Mouse (Mus musculus) cerebellum, postnatal 4 days (tissue): ENCODE results near the gene Khnyn.
A peak's percentile ranks its signal among the peaks of the same experiment; 100 is the strongest.

ENCODE experiments used
- DNase-seq, 2 experiments: peaks; one replicate each; pipeline ENCODE4 v3.0.0; 2022; ENCODE audit warnings: low spot score in 2 of 2, mixed read lengths in 1 of 2

Khnyn gene

DNA sequence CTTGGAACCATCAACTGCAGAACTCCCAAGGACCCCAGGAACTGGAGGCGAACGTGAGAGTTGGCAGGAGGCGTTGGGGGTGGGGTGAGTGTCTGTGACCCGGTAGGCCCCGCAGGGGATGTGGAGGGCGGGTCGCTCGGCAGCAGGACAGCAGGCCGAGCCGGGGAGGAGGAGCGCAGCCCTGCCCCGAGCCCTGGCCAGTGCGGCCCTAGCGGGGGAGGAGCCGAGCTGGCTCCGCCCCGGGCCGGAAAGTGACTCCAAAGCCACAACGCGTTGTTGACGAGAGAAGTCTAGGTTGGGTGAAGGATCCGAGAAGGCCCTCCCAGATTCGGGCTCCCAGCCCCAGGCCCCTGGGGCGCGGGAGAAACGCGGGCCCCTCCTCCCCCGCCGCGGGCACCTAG, at the start of gene Khnyn:
Gene Khnyn, plus strand, starts transcription at position 235 of the 401 bp plus-strand sequence.
- DNase-seq, result peak; percentile 57 to 83

DNA sequence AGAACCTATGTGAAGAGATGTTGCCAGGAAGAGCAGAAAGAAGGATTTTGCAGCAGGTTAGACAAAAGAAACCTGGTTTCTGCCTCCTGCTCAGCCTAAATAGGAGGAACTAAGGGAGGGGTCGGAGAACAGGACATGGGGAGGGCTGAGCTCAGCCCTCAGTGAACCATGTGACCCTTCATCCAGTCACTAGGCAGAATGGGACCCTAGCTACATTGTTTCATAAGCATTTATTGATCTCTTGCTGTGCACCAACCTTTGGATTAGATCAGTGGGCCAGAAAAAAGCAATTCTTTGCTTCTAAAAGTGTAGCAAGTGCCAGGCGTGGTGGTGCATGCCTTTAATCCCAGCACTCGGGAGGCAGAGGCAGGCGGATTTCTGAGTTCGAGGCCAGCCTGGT, 46.4 kb upstream of the Khnyn start:
- no peak for DNase-seq

DNA sequence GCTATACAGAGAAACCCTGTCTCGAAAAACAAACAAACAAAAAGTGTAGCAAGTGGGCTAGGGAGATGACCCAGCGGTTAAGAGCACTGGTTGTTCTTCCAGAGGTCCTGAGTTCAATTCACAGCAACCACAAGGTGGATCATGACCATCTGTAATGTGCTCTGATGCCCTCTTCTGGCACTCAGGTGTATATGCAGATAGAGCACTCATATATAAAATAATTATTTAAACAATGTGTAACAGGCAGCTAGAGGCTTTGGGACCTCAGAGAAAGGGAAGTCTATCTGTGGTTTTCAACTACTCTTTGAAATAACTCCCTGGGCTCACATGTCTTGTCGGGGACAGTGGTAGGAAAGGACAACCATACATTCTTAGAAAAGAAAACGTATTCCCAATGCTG, 46.0 kb upstream of the Khnyn start:
- DNase-seq, result no peak

DNA sequence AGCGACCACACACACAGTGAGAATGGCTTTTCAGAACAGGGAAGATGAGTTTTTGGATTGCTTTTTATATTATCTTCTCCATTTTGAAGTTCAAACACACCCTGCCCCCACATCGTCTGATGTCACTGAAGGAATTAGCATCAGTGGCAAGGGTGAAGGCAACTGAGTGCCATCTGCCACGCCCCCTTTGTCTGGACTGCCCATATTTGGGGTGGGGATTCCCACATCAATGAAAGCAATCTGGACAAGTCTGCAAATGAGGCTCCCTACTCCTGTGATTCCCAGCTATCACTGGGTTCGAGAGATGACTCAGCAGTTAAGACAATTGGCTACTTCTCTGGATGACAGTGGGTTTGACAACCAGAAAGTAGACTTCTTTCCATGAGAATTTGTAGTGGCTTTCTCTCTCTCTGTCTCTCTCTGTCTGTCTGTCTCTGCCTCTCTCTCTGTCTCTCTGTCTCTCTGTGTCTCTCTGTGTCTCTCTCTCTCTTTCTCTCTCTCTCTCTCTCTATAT, 43.8 kb upstream of the Khnyn start:
- DNase-seq, result no peak

DNA sequence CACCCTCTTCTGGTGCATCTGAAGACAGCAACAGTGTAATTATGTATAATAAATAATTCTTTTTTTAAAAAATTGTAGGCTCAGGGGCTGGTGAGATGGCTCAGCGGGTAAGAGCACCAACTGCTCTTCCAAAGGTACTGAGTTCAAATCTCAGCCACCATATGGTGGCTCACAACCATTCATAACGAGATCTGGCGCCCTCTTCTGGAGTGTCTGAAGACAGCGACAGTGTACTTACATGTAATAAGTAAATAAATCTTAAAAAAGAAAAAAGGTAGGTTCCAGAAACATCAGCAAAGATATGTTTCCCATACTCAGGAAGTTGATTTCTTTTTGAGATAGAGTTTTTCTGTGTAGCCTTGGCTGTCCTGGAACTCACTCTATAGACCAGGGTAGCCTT, 42.0 kb upstream of the Khnyn start:
- no peak for DNase-seq

DNA sequence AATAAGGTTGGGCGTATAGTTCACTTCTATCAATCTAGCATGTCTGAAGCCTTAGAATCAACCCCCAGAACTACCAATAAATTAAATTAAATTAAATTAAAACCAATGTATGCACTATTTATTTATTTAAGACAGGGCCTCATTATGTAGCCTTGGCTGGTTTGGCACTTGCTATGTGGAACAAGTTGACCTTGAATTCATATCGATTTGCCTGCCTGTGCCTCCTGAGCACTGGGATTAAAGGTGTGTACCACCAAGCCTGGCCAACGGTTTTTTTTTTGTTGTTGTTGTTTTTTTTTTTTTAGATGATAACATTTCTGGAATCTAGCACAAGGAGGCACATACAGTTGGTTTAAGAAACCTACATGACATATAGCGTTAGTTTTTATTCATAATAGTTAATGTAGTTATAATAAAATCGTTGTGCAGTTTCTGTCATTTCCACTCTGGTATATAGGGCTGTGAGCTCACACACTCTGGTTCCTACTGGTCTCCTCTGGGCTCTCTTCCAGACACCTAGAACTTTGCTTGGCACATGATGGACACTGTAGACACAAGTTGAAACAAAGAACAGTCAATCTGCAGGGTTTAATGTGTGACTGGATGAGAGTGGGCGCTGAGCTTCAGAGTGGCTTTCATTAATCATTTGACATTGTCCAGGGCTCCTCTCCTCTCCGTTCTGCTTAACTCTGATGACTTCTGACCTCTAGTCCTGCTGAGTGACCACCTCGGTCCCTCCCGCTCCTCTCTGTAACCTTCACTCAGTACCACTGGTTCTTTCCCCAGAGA, 39.0 kb upstream of the Khnyn start:
- no peak for DNase-seq

DNA sequence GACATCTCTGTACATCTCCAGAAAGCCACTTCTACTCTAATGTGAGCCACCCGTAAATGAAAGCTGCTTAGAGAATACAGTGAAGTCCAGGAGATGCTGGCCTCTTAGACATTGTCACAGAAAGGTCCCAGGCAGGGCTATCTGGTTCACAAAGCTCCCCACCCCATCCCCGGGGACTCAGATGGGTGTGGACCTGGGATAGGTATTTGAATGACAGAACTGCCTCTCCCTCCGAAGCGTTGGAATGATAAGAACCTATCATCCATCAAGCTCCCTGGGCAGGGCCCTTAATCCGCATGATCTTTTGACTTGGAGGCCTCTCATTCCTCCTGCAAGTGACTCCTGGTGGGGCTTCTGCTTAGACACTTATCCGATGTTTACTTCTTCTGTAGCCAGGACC, 33.9 kb upstream of the Khnyn start:
- no peak for DNase-seq

DNA sequence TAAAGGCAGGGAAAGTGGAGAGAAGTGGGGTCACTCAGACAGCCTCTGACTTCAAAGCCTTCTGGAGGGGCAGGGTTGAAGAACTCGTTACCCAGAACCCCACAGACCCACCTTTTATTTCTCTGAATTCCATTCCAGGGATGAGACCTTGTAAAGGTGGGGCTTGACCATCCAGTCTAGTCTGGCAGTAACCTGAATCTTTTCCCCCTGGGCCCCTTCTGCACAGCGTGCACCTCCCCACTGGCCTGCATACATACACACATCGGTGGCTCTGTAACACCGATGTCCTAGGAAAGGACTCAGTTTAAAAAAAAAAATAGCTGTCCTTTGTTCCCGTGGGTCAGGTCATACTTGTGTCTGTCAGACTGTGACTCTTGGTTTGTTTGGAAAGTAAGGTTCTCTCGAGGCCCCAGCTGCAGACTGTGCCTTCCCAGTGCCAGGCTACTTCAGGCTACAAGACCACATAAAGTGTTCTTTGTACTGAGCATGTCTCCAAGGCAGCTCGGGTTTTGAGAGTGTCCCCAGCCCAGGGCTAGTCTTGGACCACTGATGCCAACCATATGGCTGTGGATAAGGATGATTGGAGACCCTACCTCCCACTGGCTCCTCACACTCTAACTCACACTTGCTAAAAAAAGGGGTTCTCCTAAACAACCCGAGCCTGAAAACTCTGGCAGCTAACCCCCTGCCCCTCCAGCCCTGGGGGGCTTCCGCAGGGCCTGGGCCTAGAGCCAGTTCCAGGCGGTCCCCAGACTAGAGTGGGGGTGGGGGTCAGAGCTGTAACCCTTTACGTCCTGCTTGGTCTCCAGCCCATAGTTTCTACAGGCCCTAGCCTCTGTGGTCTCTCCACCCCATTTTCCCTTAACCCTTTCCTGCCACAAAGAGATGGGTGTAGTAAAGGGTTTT, 31.8 kb upstream of the Khnyn start:
- peak in 1 of 2 experiments; percentile 59 for DNase-seq

DNA sequence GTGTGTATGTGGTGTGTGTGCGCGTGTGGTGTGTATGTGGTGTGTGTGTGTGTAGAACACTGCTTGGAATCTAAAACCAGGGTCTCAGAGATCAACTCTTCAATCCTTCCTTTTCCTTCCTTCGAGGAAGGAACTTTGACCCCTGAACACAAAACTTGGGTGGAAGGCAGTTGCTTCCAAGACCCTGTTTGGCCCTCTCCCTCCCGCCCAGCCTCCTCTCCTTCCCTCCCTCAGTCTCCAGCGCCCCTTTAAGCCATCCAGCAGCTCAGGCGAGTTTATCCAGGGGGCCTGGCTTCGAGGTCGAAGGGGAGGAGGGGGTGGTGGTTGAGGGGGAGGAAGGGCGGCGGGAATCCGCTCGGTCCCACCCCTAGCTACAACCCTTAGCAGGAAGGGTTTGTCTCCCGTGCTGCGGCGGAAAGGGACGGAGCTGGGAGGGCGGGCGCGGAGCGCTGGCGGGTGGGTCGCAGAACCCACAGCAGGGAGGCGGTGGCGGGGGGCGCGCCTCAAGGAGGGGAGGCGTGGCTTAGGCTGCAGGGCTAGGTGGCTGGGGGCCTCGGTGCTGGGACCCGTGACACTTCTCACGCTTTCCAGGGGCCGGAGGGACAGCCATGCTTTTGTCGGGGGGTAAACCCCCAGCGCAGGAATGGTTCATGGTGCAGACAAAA, 31.0 kb upstream of the Khnyn start, which contains the start of gene Nynrin:
Gene Nynrin, plus strand, starts transcription at position 390 of the 665 bp plus-strand sequence.
- DNase-seq, result peak; percentile 47 to 56

DNA sequence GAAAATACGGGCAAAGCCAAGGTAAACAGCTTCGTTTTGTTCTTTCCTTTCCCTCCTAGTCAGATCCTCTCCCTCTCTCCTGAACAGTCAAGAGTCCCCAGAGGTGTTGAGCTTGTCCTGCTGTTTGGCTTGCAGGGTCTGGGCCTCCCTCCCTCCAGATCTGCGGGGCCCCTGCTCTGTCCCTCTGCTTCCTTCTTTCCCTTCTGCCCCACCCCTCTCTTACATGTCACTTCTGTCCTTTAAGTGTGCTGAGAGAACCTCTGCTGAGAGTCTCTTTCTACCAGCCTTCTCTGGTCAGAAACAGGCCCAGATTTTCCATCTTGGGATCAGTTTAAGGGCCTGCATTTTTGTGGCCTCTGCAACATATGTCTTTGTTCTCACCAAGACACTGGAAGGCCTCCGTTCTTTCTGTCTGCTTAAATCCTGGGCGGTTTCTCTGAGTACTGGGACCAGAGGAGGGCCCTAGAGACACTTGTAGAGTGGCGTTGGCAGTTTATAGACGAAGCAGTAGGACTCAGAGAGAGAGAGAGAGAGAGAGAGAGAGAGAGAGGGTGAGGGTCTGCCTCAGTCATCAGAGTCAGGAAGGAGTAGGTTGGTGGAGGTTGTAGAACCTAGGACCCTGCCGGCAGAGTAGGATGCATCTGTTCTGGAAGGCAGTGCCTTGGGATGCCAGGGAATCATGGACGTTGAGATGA, 30.2 kb upstream of the Khnyn start:
- no peak for DNase-seq

DNA sequence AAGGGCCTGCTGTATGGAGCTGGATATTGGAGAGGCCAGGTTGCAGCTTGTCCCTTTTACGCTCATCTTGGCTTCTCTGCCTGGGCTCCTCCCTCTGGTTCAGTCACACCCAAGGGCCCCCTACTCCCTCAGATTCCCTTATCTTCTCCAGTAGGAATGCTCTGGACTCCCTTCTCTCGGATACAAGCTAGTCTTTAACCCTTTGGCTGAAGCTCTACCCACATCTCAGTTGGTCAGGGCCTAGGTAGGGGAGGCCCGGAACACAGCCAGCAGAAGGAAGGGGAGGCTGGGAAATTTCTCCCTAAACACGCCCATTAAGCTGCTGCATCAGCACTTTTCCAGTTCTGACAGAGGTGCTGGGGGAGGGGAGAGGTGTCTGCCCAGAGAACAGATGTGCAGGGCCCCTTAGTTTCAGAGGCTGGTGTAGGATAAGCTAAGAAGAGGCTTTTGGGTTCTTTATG, 29.6 kb upstream of the Khnyn start:
- DNase-seq, result no peak

DNA sequence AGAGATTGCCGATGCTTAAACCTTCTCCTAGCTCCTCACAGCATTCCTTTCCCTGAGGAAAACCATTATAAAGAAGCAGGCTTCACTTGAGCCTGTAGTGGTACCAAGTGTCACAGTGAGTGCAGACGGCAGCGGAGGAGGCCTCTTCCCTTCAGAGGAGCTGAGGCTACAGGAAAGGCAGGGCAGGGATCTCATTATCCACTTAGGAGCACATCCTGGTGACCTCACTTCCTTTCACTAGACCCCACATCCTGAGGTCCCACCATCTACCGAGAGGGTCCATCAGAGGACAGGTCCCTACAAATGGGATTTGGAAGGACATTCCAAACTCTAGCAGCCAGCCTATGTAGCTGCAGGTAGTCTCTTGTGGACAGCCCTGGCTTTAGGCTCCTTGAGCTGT, 27.2 kb upstream of the Khnyn start:
- no peak for DNase-seq

DNA sequence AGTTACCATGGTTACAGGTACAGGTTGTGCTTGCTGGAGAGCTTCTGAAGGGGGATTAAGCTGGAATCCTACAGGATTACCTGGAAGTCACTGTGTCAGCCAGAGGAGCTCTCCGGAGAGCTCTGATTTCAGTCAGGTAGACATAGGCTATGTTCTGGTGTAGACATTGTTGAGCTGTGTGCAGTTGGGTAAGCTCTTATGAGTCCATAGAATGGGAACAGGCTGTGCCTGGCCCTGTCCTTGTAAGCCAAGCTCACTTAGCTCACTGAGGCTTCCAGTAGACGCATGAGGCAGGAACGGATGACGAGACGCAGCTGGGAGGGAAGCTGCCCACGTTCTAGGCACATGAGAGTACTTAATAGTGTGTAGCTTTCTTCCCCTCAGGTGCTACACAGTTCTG, 22.6 kb upstream of the Khnyn start:
- DNase-seq, result no peak

DNA sequence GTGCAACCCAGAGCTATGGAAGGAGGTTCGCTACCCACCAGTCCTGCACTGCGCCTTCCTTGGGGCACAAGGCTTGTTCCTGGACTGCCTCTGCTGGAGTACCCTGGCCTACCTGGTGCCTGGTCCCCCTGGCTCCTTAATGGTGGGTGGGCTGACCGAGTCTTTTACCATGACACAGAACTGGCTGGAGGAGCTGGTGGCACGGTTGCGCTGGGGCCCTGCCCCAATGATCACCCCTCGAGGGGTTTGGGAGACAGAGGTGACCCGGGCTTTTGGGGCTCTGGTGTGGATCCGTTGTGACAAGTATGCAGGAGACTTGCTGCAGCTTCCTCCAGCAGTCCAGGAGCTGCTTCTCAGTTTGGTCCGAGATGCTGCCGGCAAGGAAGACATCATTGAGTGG, 21.8 kb upstream of the Khnyn start:
- no peak for DNase-seq

DNA sequence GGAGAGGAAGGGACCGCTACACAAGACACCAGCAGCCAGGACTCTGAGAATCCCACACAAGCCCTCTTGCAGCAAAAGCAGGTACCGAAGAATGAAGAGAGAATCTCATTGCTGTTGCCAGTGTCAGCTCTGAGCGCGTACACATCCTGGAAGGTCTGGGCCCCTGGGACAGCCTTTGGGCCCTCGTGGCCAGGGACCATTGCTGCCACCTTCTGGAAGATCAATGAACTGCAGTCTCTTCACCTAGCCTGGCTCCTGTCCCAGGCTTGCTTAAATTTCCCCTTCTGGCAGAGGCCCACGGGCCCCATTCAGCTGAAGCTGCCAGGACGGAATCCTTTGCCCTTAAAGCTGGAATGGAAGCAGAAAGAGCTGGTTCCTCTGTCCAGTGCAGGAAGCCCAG, 21.0 kb upstream of the Khnyn start:
- DNase-seq, result peak in 1 of 2 experiments; percentile 74

DNA sequence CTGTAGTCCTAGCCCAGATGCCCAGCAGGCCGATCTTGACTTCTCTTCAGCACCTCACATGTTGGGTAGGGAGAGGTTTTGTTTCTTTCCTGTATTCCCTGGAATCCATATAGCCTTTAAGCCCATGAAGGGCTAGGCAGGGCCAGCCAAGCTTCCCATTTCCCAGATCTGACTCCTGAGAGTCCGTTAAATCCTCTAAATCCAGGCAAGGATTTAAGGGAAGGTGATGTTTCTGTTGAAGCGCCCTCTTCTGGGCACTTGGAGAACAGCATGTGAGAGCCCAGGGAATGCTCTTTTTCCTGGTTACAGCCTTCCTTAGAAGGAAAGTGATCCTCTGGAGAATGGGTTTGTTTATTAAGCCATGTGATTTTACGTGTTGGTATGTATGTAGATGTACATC, 17.8 kb upstream of the Khnyn start:
- DNase-seq, result peak in 1 of 2 experiments; percentile 68

DNA sequence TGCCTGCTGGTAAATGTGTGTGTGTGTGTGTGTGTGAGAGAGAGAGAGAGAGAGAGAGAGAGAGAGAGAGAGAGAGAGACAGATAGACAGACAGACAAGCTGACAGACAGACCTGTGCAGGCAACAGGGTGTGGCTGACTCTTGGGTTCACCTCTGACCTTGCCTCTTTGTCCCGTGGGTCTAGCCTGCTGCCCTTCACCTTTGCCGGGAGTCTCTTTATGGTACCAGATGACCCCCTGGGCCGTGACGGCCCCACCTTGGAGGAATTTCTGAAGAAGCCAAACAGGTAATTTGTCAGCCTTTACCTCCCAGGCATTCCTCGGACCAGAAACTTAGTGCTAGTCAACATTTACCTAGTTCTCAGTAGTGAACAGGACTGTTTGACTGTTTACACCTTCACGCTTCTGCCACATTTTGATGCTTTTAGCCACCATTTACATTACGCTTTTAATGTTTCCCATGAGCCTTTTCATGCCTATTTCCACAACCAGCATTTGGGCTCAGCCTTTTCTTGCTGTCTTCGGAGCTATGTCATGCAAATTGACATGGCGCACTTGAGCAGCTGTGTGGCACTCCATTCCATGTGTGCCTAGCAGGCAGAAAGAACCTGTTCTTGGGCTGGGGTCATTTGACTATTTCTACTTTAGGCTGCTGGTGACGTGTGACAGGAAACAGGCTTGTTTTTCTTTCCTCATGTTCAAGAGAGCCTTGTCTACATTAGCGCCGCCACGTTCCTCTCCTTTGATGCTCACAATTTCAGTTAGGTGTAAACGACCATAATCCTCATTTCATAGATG, 16.3 kb upstream of the Khnyn start:
- no peak for DNase-seq

DNA sequence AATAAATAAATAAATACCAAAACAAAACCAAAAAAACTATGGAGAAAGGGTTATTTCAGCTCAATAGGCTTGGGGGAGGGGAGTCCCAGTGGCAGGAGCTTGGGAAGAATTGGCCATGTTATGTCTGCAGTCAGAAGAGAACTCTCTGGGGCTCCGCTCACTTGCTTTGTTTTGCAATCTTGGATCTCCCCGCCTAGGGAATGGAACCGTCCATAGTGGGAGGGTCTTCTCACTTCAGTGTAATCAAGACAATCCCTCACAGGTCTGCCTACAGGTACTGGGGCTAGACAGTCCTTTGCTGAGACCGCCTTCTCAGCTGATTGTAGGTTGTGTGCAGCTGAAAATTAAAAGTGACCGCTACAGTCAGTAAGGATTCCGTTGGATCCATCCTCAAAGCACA, 15.2 kb upstream of the Khnyn start:
- DNase-seq, result no peak

DNA sequence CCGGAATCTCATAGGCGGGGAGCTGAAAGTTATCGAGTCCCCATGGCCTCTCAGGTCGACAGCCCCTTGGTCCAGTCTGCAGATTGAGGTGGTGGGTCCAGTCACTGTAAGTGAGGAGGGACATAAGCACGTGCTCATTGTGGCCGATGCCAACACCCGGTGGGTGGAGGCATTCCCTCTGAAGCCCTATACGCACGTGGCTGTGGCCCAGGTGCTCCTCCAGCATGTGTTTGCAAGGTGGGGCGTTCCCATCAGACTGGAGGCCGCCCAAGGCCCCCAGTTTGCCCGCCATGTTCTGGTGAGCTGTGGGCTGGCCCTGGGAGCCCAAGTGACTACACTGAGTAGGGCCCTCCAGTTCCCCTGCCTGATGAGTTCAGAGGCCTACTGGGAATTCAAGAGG, 12.7 kb upstream of the Khnyn start:
- DNase-seq, result no peak

DNA sequence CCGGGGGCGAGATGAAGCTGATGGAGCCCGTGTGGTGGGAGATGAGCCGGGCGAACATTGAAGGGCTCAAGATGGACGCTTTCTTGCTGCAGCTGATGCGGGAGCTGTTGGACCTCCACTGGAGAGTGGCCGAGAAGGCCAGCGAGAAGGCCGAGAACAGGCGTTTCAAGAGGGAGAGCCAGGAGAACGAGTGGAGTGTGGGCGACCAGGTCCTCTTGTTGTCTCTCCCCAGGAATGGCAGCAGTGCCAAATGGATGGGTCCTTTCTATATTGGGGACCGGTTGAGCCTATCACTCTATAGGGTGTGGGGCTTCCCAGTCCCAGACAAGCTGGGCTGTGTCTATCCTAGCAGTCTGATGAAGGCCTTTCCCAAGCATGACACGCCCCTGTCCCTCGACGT, 12.2 kb upstream of the Khnyn start:
- DNase-seq, result no peak
